7 mouse cellular contexts compared by ENCODE assay signal in genomic region chr14:34768373-34768772, GRCm38 (mm10). TPM values are rescaled to one million over a fixed set of nuclear protein-coding genes. Genes with fewer than 3 reads are reported as not detected.
DNase-seq lines count a peak whose midpoint lies in the region; ATAC-seq lines count a peak whose summit lies in the region.

No protein-coding gene starts in this region.

- intact Hi-C loops in gastrocnemius, postnatal 14 days (cut with DNase I; ENCODE audit: low total_unique reads) = no loop called here
- intact Hi-C loops in left cerebral cortex, postnatal 25 days (cut with DNase I) = loop anchor here (2.0 to 5.0 kb wide), 2 partner anchors 96 to 152 kb away; partner anchors contain the start of gene Wapl

- peak; percentile 33 for ATAC-seq in inflammation-experienced regulatory T-cells, adult 6 months
- ATAC-seq in megakaryocyte-erythroid progenitor cell, adult 5-6 weeks (replicated peaks; ENCODE audit: low FRiP score, low TSS enrichment, poor library complexity, severe bottlenecking) = peak; percentile 78

- DNase-seq in adrenal gland, adult (ENCODE audit: inconsistent age in 2 of 2, low spot score in 1 of 2) = peak; percentile 81 to 93
- peak; percentile 89 for DNase-seq in embryo, embryonic 10.5 days (ENCODE audit: low spot score)
- DNase-seq in gastrocnemius, postnatal 14 days = peak; percentile 61
- peak; percentile 45 to 63 for DNase-seq in left cerebral cortex, postnatal 25 days (ENCODE audit: low spot score in 2 of 2)
- DNase-seq in right cerebral cortex, postnatal 25 days = peak; percentile 36

RNA-seq across cellular contexts. Expression of gene Grid1, which starts 51.5 kb away (rescaled TPM):
- under 1 TPM; 0.04 to 0.24 TPM for total RNA-seq in gastrocnemius, postnatal 14 days (2021)
- polyA plus RNA-seq in inflammation-experienced regulatory T-cells, adult 6 months (2017; shearing (Covaris generic)) = not detected
- 10 to 100 TPM; 47.6 to 50.6 TPM for total RNA-seq in left cerebral cortex, postnatal 25 days (2021)
- total RNA-seq in megakaryocyte-erythroid progenitor cell, adult 5-6 weeks (2014; fragmentation: Nextera tagmentation) = not detected in 2 replicates
- total RNA-seq in megakaryocyte-erythroid progenitor cell, adult 5-6 weeks (2017) = not detected in 2 replicates

Comparison
In these comparisons a context has a peak if more than half of its experiments do, and no peak if none do; other contexts are left out.
1. Peak in every context shown above with its lines: DNase-seq and ATAC-seq.
2. DNase-seq: peak in every context shown above with its lines; median percentile 89 in embryo, embryonic 10.5 days; 87 in adrenal gland, adult; 61 in gastrocnemius, postnatal 14 days; 54 in left cerebral cortex, postnatal 25 days; 36 in right cerebral cortex, postnatal 25 days.
3. RNA of gene Grid1, which starts 51.5 kb away (total RNA-seq): 47.6 to 50.6 TPM in left cerebral cortex, postnatal 25 days; 0.04 to 0.24 TPM in gastrocnemius, postnatal 14 days and not detected in megakaryocyte-erythroid progenitor cell, adult 5-6 weeks; every median in the first group is over 10 times any median in the second.